ENCODE assay signal across 10 mouse cellular contexts in genomic region chrX:58019257-58019953, GRCm38 (mm10). TPM values are rescaled to one million over a fixed set of nuclear protein-coding genes. Genes with fewer than 3 reads are reported as not detected.
DNase-seq lines count a peak whose midpoint lies in the region; ATAC-seq and TF ChIP-seq lines count a peak whose summit lies in the region.
"Had no signal": no experiment of that assay in that cellular context is flagged by ENCODE, and none has a peak within 500 bp of the region (broad histone marks: within the 10 kb centered on the region; RNA-seq: fewer than 3 reads in every experiment).

No protein-coding gene starts in this region.

- no peak for TF ChIP-seq POLR2A in testis, adult 2 months (IDR thresholded peaks at IDR 0.05; ENCODE audit: control insufficient read depth, low read depth, low read length)
- no peak for TF ChIP-seq POLR2A in limb, embryonic 14.5 days (IDR thresholded peaks at IDR 0.05; ENCODE audit: borderline replicate concordance, extremely low read depth, insufficient read depth, insufficient read length)

- H3K9ac ChIP-seq in heart, embryonic 11.5 days (ENCODE audit: low read depth, low read length): no peak overlapping the region
- 0 out of 2 replicates have a peak overlapping the region, but pooled peaks have one; percentile 7 for H3K9ac ChIP-seq in limb, embryonic 14.5 days (ENCODE audit: low read depth, low read length, severe bottlenecking)

- H3K27ac ChIP-seq in heart, embryonic 11.5 days (ENCODE audit: low read depth, low read length): no peak overlapping the region
- H3K27ac ChIP-seq in testis, adult 2 months (ENCODE audit: control insufficient read depth, insufficient read depth, low read depth, low read length): no peak overlapping the region
- H3K27ac ChIP-seq in limb, embryonic 14.5 days (replicated peaks; ENCODE audit: low read depth, low read length): no peak overlapping the region

- no peaks in the 10 kb centered on the region for H3K4me1 ChIP-seq in heart, embryonic 11.5 days (ENCODE audit: control insufficient read depth, insufficient read depth, low read length)
- H3K4me1 ChIP-seq in testis, adult 2 months (ENCODE audit: control insufficient read depth, insufficient read depth, low read length): peaks cover 8% of the 10 kb centered on the region
- H3K4me1 ChIP-seq in limb, embryonic 14.5 days (ENCODE audit: control insufficient read depth, insufficient read depth, low read length): no peaks in the 10 kb centered on the region

- H3K4me3 ChIP-seq in heart, embryonic 11.5 days (ENCODE audit: low read depth, low read length): peak overlapping the region; percentile 32
- peak overlapping the region; percentile 24 for H3K4me3 ChIP-seq in testis, adult 2 months (ENCODE audit: control insufficient read depth, low read depth, low read length)
- peak overlapping the region; percentile 28 for H3K4me3 ChIP-seq in limb, embryonic 14.5 days (replicated peaks; ENCODE audit: low read length)

- peaks cover 62% of the 10 kb centered on the region for H3K27me3 ChIP-seq in heart, embryonic 11.5 days (ENCODE audit: control insufficient read depth, insufficient read depth, low read length)
- H3K27me3 ChIP-seq in testis, adult 2 months (ENCODE audit: control insufficient read depth, insufficient read depth, low read length): no peaks in the 10 kb centered on the region
- H3K27me3 ChIP-seq in limb, embryonic 14.5 days (ENCODE audit: control insufficient read depth, insufficient read depth, low read length): peaks cover 31% of the 10 kb centered on the region
- H3K27me3 ChIP-seq: CH12.LX had no signal

- no peak for DNase-seq in heart, adult 8-10 months (ENCODE audit: low spot score)
- no peak for DNase-seq in testis, postnatal 14 days (ENCODE audit: low spot score)
- DNase-seq in limb, embryonic 14.5 days (ENCODE audit: low spot score): peak; percentile 52
- DNase-seq in natural killer cell, adult 2 months (ENCODE audit: low spot score in 2 of 2): no peak
- no peak for DNase-seq in layer of hippocampus, adult 9-10 months (ENCODE audit: low spot score)
- DNase-seq: liver had no signal

- H3K4me2 ChIP-seq in heart, embryonic 11.5 days: peak overlapping the region; percentile 34
- peak overlapping the region; percentile 45 for H3K4me2 ChIP-seq in limb, embryonic 14.5 days (replicated peaks; ENCODE audit: low read depth, low read length, severe bottlenecking)

- H3K36me3 ChIP-seq in heart, embryonic 11.5 days (ENCODE audit: control insufficient read depth, insufficient read depth, low read length): no peaks in the 10 kb centered on the region
- H3K36me3 ChIP-seq in testis, adult 2 months (ENCODE audit: control insufficient read depth, insufficient read depth, low read length): no peaks in the 10 kb centered on the region
- H3K36me3 ChIP-seq in limb, embryonic 14.5 days (ENCODE audit: control insufficient read depth, insufficient read depth, low read length): no peaks in the 10 kb centered on the region

- TF ChIP-seq CTCF in testis, adult 2 months (IDR thresholded peaks at IDR 0.05; ENCODE audit: control insufficient read depth, insufficient read depth, insufficient replicate concordance, low read depth, low read length): no peak

- H3K9me3 ChIP-seq in heart, embryonic 11.5 days (replicated peaks; ENCODE audit: control insufficient read depth, low read length): no peaks in the 10 kb centered on the region
- no peaks in the 10 kb centered on the region for H3K9me3 ChIP-seq in limb, embryonic 14.5 days (ENCODE audit: control insufficient read depth, low read length)

- no peak for ATAC-seq in heart, embryonic 11.5 days (replicated peaks; ENCODE audit: insufficient number of reproducible peaks, low FRiP score, low TSS enrichment)
- ATAC-seq in limb, embryonic 14.5 days (ENCODE audit: low FRiP score, low read depth): no peak
- ATAC-seq in CD4-positive, CD25-positive, alpha-beta regulatory T cell, adult 4 months: no peak

- 15% methylated on average over 33 of the region's 33 CpGs for WGBS in heart, embryonic 11.5 days (ENCODE audit: insufficient replicate concordance)
- WGBS in limb, embryonic 14.5 days: 24% methylated on average over 28 of the region's 33 CpGs

RNA-seq across cellular contexts. Expression of gene Zic3, which starts 3.1 kb away (rescaled TPM):
- polyA plus RNA-seq in heart, embryonic 11.5 days (2014; fragmentation: Nextera tagmentation; extraction: Ambion mirVana): not detected in 2 replicates
- not detected for total RNA-seq in heart, adult 8-10 months (2022)
- 2.5 and 3.0 TPM in 2 replicates for polyA plus RNA-seq in testis, adult 2 months (2012; rRNA removed)
- 5.8 and 11.8 TPM in 2 replicates for polyA plus RNA-seq in limb, embryonic 14.5 days (2012; rRNA removed)
- 6.8 and 9.6 TPM in 2 replicates for polyA plus RNA-seq in limb, embryonic 14.5 days (2014; fragmentation: Nextera tagmentation; extraction: Ambion mirVana)
- under 1 TPM in 1 of 2 experiments, not detected in 1; 0.17 TPM for polyA plus RNA-seq in CD4-positive, CD25-positive, alpha-beta regulatory T cell, adult 4 months (2017; shearing (Covaris generic))
- total RNA-seq: CH12.LX had no signal
